Mouse (Mus musculus): ENCODE measurements at regions not wholly inside any gene's neighbourhood (a gene's known extent, or its start where the extent isn't known, plus 50 kb on each side); places are given as distances from the start of the nearest gene placed in this dataset.

- intact Hi-C loops (cut with DNase I): loop anchor here (5.0 to 10.0 kb wide), 2 partner anchors 35 to 222 kb away; partner anchors contain the start of gene Chn1
Measured at GRCm38 (mm10) chr2:73996986-73997385, 85.9 kb upstream of the Atp5g3 start.

DNA sequence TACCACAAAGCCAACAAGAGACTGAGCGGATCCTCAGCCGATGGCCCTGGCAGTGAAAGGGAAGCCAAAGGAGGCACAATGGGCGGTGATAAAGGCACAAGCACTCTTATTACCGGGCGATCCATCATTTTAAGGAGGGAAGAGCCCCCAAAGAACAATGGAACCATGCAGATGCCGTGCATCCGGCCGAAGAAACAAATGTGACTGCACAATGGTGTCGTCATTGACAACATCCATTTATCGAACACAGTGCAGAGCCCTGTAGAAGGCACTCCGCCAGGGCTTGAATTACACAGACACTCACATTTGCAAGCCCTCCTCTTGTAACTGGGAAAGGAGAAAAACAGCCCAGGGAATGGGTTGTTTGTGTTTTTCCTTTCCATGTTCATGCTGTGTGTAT, 80.7 kb upstream of the Atp5g3 start:
- intact Hi-C loops (cut with DNase I): loop anchor here (10.0 kb wide), 1 partner anchor 217 kb away; the partner anchor contains the start of gene Chn1

- intact Hi-C loops (cut with DNase I): no loop called here
Measured at GRCm38 (mm10) chr2:73987441-73988105, 76.4 kb upstream of the Atp5g3 start.

- intact Hi-C loops (cut with DNase I): no loop called here
Measured at GRCm38 (mm10) chr2:73985911-73986250, 74.8 kb upstream of the Atp5g3 start.

- intact Hi-C loops (cut with DNase I): no loop called here
Measured at GRCm38 (mm10) chr2:73985238-73985910, 74.2 kb upstream of the Atp5g3 start.

GRCm38 (mm10) chr2:73983166-73983565, 72.0 kb upstream of the Atp5g3 start:
- intact Hi-C loops (cut with DNase I): no loop called here

- intact Hi-C loops (cut with DNase I): no loop called here
Measured at GRCm38 (mm10) chr2:73978072-73978471, 66.9 kb upstream of the Atp5g3 start.

DNA sequence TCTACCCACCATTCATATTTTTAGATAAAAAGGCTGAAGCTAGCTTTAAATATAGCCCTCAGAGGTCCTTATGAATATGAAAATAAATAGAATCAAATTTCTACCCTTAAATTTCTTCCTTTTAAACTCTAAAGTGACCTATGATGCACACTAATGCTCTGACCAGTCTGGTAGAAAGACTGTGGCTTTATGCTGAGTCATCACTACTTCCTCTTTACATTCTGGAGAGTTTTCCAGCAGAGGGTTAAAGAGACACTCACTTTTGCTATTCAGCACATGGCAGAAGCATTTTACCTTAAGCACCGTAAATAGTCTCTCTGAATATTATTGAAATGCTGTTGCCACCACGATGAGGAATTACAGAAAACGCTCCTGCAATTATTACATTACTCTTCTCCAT, 62.6 kb upstream of the Atp5g3 start:
- intact Hi-C loops (cut with DNase I): no loop called here

DNA sequence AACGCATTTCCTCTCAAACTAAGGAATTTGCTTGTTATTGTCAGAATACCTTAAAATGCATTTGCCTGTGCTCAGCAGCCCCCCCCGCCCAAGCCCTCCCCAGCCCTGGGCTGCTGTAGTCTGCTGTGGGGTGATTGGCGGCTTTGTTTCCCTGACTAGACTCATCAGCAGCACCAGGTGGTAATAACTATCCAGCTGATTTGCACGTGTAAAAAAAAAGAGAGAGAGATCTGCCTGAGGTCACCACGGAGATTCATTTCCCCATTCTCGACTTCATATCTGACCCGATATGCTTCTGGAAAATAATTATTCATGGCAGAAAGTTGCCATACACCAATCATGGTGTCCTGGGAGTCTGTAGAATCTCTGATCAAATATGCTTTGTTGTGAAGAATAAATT, 56.5 kb upstream of the Atp5g3 start:
- intact Hi-C loops (cut with DNase I): loop anchor here (5.0 kb wide), 1 partner anchor 705 kb away; no protein-coding TSS in a partner anchor

DNA sequence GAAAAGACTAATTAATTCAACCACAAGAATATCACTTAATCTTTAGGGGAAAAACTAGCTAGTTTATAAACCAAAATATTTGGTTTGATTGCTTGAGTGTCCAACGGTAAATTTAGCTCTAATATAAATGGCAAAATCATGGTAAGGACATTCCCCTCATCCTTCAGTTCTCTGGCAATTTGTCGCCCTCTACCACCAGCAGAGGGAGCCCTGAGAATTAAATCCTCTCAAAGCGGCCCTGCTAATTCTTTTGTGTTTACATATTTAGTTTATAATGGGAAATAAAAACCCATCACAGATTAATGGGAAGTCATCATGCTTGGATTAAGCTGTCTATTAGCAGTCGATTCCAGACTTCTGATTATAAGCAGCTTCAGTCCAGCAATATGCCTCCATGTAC, 54.5 kb upstream of the Atp5g3 start:
- intact Hi-C loops (cut with DNase I): loop anchor here (5.0 kb wide), 1 partner anchor 707 kb away; no protein-coding TSS in a partner anchor
